Mouse (Mus musculus) MN1 (cell line): ENCODE data around the gene Stat5a.

ENCODE experiments used
- DNase-seq: peaks from one replicate; pipeline ENCODE4 v3.0.0-alpha.2; 2016; ENCODE audit warnings: low spot score

Gene Stat5a

GRCm38 (mm10) chr11:100897294-100898231, 38.4 kb downstream of the Stat5a start:
- no peak for DNase-seq

- DNase-seq, result no peak
Observed at GRCm38 (mm10) chr11:100898441-100899199, 39.5 kb downstream of the Stat5a start.

- no peak for DNase-seq
Observed at GRCm38 (mm10) chr11:100904580-100905351, 45.6 kb downstream of the Stat5a start.

- DNase-seq, result no peak
Observed at GRCm38 (mm10) chr11:100905929-100906328, 46.8 kb downstream of the Stat5a start.

- DNase-seq, result no peak
Observed at GRCm38 (mm10) chr11:100906885-100907284, 47.7 kb downstream of the Stat5a start.

GRCm38 (mm10) chr11:100908112-100908511, 49.0 kb downstream of the Stat5a start:
- DNase-seq, result no peak

GRCm38 (mm10) chr11:100908567-100908966, 49.4 kb downstream of the Stat5a start:
- DNase-seq, result no peak

- no peak for DNase-seq
Observed at GRCm38 (mm10) chr11:100912401-100913155, 53.4 kb downstream of the Stat5a start.

- DNase-seq, result no peak
Observed at GRCm38 (mm10) chr11:100914415-100914814, 55.3 kb downstream of the Stat5a start.

GRCm38 (mm10) chr11:100915063-100915462, 55.9 kb downstream of the Stat5a start:
- no peak for DNase-seq

GRCm38 (mm10) chr11:100916432-100916971, 57.4 kb downstream of the Stat5a start:
- DNase-seq, result no peak

GRCm38 (mm10) chr11:100918007-100918406, 58.9 kb downstream of the Stat5a start:
- DNase-seq, result no peak

- no peak for DNase-seq
Observed at GRCm38 (mm10) chr11:100920887-100921624, 61.9 kb downstream of the Stat5a start.

- DNase-seq, result no peak
Observed at GRCm38 (mm10) chr11:100924386-100924919, 65.3 kb downstream of the Stat5a start.

- no peak for DNase-seq
Observed at GRCm38 (mm10) chr11:100927386-100927785, 68.2 kb downstream of the Stat5a start.

- no peak for DNase-seq
Observed at GRCm38 (mm10) chr11:100930611-100931010, 71.5 kb downstream of the Stat5a start.

GRCm38 (mm10) chr11:100931254-100931921, 72.2 kb downstream of the Stat5a start:
- DNase-seq, result peak; percentile 77
